Mouse (Mus musculus): Measurements from ENCODE around the gene Trim66. TPM values are rescaled to one million over a fixed set of nuclear protein-coding genes. Genes with fewer than 3 reads are reported as not detected.

The Trim66 gene
- total RNA-seq, 1 experiment from 2014 or later, result 0.09 TPM

- no peak for ATAC-seq (replicated peaks; ENCODE audit: low read depth, poor library complexity, severe bottlenecking)
These were observed 40.3 kb downstream of the Trim66 start for GRCm38 (mm10) chr7:109467591-109467990.

GRCm38 (mm10) chr7:109460698-109461097 is 47.2 kb downstream of the Trim66 start:
- no peak for ATAC-seq (replicated peaks; ENCODE audit: low read depth, poor library complexity, severe bottlenecking)

- peak; percentile 85 for ATAC-seq (replicated peaks; ENCODE audit: low read depth, poor library complexity, severe bottlenecking)
These were observed 51.4 kb downstream of the Trim66 start for GRCm38 (mm10) chr7:109456563-109456962.

GRCm38 (mm10) chr7:109455748-109456147 is 52.2 kb downstream of the Trim66 start:
- peak; percentile 56 for ATAC-seq (replicated peaks; ENCODE audit: low read depth, poor library complexity, severe bottlenecking)

- no peak for ATAC-seq (replicated peaks; ENCODE audit: low read depth, poor library complexity, severe bottlenecking)
These were observed 53.1 kb downstream of the Trim66 start for GRCm38 (mm10) chr7:109454856-109455255.

GRCm38 (mm10) chr7:109448060-109448459 is 59.9 kb downstream of the Trim66 start:
- ATAC-seq (replicated peaks; ENCODE audit: low read depth, poor library complexity, severe bottlenecking), result no peak

GRCm38 (mm10) chr7:109445012-109445411 is 62.9 kb downstream of the Trim66 start:
- peak; percentile 90 for ATAC-seq (replicated peaks; ENCODE audit: low read depth, poor library complexity, severe bottlenecking)

GRCm38 (mm10) chr7:109442739-109443138 is 65.2 kb downstream of the Trim66 start:
- no peak for ATAC-seq (replicated peaks; ENCODE audit: low read depth, poor library complexity, severe bottlenecking)

- ATAC-seq (replicated peaks; ENCODE audit: low read depth, poor library complexity, severe bottlenecking), result no peak
These were observed 67.2 kb downstream of the Trim66 start for GRCm38 (mm10) chr7:109440697-109441269.

- peak; percentile 55 for ATAC-seq (replicated peaks; ENCODE audit: low read depth, poor library complexity, severe bottlenecking)
These were observed 68.9 kb downstream of the Trim66 start, which contains the start of gene Stk33 for GRCm38 (mm10) chr7:109438781-109439591. Gene Stk33 (minus strand): TSS chr7:109439081.

- ATAC-seq (replicated peaks; ENCODE audit: low read depth, poor library complexity, severe bottlenecking), result peak; percentile 56; the same call in 1 of the 2 replicates
These were observed 83.3 kb downstream of the Trim66 start for GRCm38 (mm10) chr7:109424422-109425159.

GRCm38 (mm10) chr7:109422803-109423202 is 85.1 kb downstream of the Trim66 start:
- ATAC-seq (replicated peaks; ENCODE audit: low read depth, poor library complexity, severe bottlenecking), result no peak

- ATAC-seq (replicated peaks; ENCODE audit: low read depth, poor library complexity, severe bottlenecking), result no peak
These were observed 102.4 kb downstream of the Trim66 start for GRCm38 (mm10) chr7:109405491-109405890.

GRCm38 (mm10) chr7:109399299-109399698 is 108.6 kb downstream of the Trim66 start:
- ATAC-seq (replicated peaks; ENCODE audit: low read depth, poor library complexity, severe bottlenecking), result no peak

Other genes with a start within 250 kb of the Trim66 start
- gene Stk33, start 69.1 kb downstream of the Trim66 start, total RNA-seq (2017), result not detected in 2 replicates
- 1,056 and 1,216 TPM in 2 replicates for gene Rpl27a, start 11.0 kb upstream of the Trim66 start, total RNA-seq (2017)
- 5.6 and 11.7 TPM in 2 replicates for gene St5, start 195.5 kb upstream of the Trim66 start, total RNA-seq (2017)
- gene Akip1, start 195.6 kb upstream of the Trim66 start, total RNA-seq (2017), result 29.0 and 61.0 TPM in 2 replicates
- not detected in 2 replicates for gene BC051019, start 215.7 kb upstream of the Trim66 start, total RNA-seq (2017)
- not detected in 2 replicates for gene Ascl3, start 223.6 kb upstream of the Trim66 start, total RNA-seq (2017)
- gene Tmem9b, start 244.7 kb upstream of the Trim66 start, total RNA-seq (2017), result 11.0 and 21.5 TPM in 2 replicates